Mouse (Mus musculus): Measurements from ENCODE around the gene Pde1a. TPM values are rescaled to one million over a fixed set of nuclear protein-coding genes. Genes with fewer than 3 reads are reported as not detected.

The Pde1a gene
- polyA plus RNA-seq, 1 experiment = 119 TPM

- Histone ChIP-seq H3K4me3 (ENCODE audit: insufficient read depth, low read length) (no peak overlapping the region), H3K27ac (ENCODE audit: insufficient read depth, low read length) (no peak overlapping the region), H3K4me1 (ENCODE audit: control insufficient read depth, insufficient read depth, low read length) (no peaks in the 10 kb centered on the region)
- TF ChIP-seq POLR2A (IDR thresholded peaks at IDR 0.05; ENCODE audit: extremely low read depth, insufficient read depth, low read length) (no peak), CTCF (IDR thresholded peaks at IDR 0.05; ENCODE audit: extremely low read depth, insufficient read depth, low read length) (no peak)
These were observed 183.2 kb downstream of the Pde1a start for GRCm38 (mm10) chr2:79945898-79946675.

GRCm38 (mm10) chr2:79934660-79935059 lies 194.6 kb downstream of the Pde1a start:
- Histone ChIP-seq H3K4me1 (ENCODE audit: control insufficient read depth, insufficient read depth, low read length) (no peaks in the 10 kb centered on the region; the same call in 1 of the 2 replicates), H3K27ac (ENCODE audit: insufficient read depth, low read length) (no peak overlapping the region), H3K4me3 (ENCODE audit: insufficient read depth, low read length) (no peak overlapping the region)
- TF ChIP-seq CTCF (IDR thresholded peaks at IDR 0.05; ENCODE audit: extremely low read depth, insufficient read depth, low read length) = no peak
- no peak for TF ChIP-seq POLR2A (IDR thresholded peaks at IDR 0.05; ENCODE audit: extremely low read depth, insufficient read depth, low read length)

- H3K27ac ChIP-seq (ENCODE audit: insufficient read depth, low read length) = no peak overlapping the region
- no peak overlapping the region for H3K4me3 ChIP-seq (ENCODE audit: insufficient read depth, low read length)
- TF ChIP-seq CTCF (IDR thresholded peaks at IDR 0.05; ENCODE audit: extremely low read depth, insufficient read depth, low read length) (0 out of 2 replicates have a peak, but pooled peaks have one; percentile 1), POLR2A (IDR thresholded peaks at IDR 0.05; ENCODE audit: extremely low read depth, insufficient read depth, low read length) (no peak)
- peaks cover 1% of the 10 kb centered on the region; the same call in 1 of the 2 replicates for H3K4me1 ChIP-seq (ENCODE audit: control insufficient read depth, insufficient read depth, low read length)
These were observed 206.9 kb downstream of the Pde1a start for GRCm38 (mm10) chr2:79922356-79922755.

- H3K4me1 ChIP-seq (ENCODE audit: control insufficient read depth, insufficient read depth, low read length) = peaks cover 1% of the 10 kb centered on the region; the same call in 1 of the 2 replicates
- no peak for TF ChIP-seq CTCF (IDR thresholded peaks at IDR 0.05; ENCODE audit: extremely low read depth, insufficient read depth, low read length)
- TF ChIP-seq POLR2A (IDR thresholded peaks at IDR 0.05; ENCODE audit: extremely low read depth, insufficient read depth, low read length) = no peak
- H3K4me3 ChIP-seq (ENCODE audit: insufficient read depth, low read length) = no peak overlapping the region
- H3K27ac ChIP-seq (ENCODE audit: insufficient read depth, low read length) = no peak overlapping the region
These were observed 207.9 kb downstream of the Pde1a start for GRCm38 (mm10) chr2:79921375-79921774.

- TF ChIP-seq CTCF (IDR thresholded peaks at IDR 0.05; ENCODE audit: extremely low read depth, insufficient read depth, low read length) = no peak
- TF ChIP-seq POLR2A (IDR thresholded peaks at IDR 0.05; ENCODE audit: extremely low read depth, insufficient read depth, low read length) = no peak
- Histone ChIP-seq H3K27ac (ENCODE audit: insufficient read depth, low read length) (no peak overlapping the region), H3K4me1 (ENCODE audit: control insufficient read depth, insufficient read depth, low read length) (peaks cover 1% of the 10 kb centered on the region; the same call in 1 of the 2 replicates), H3K4me3 (ENCODE audit: insufficient read depth, low read length) (no peak overlapping the region)
These were observed 208.8 kb downstream of the Pde1a start for GRCm38 (mm10) chr2:79920438-79920837.

GRCm38 (mm10) chr2:79901841-79902510 lies 227.3 kb downstream of the Pde1a start:
- no peak for TF ChIP-seq CTCF (IDR thresholded peaks at IDR 0.05; ENCODE audit: extremely low read depth, insufficient read depth, low read length)
- no peak for TF ChIP-seq POLR2A (IDR thresholded peaks at IDR 0.05; ENCODE audit: extremely low read depth, insufficient read depth, low read length)
- H3K27ac ChIP-seq (ENCODE audit: insufficient read depth, low read length) = no peak overlapping the region
- H3K4me1 ChIP-seq (ENCODE audit: control insufficient read depth, insufficient read depth, low read length) = peaks cover 3% of the 10 kb centered on the region; the same call in 1 of the 2 replicates
- H3K4me3 ChIP-seq (ENCODE audit: insufficient read depth, low read length) = no peak overlapping the region

- Histone ChIP-seq H3K4me3 (ENCODE audit: insufficient read depth, low read length) (no peak overlapping the region), H3K27ac (ENCODE audit: insufficient read depth, low read length) (no peak overlapping the region)
- TF ChIP-seq CTCF (IDR thresholded peaks at IDR 0.05; ENCODE audit: extremely low read depth, insufficient read depth, low read length) (no peak), POLR2A (IDR thresholded peaks at IDR 0.05; ENCODE audit: extremely low read depth, insufficient read depth, low read length) (no peak)
These were observed 230.7 kb downstream of the Pde1a start for GRCm38 (mm10) chr2:79898522-79898921.

GRCm38 (mm10) chr2:79892829-79893228 lies 236.4 kb downstream of the Pde1a start:
- Histone ChIP-seq H3K27ac (ENCODE audit: insufficient read depth, low read length) (no peak overlapping the region), H3K4me3 (ENCODE audit: insufficient read depth, low read length) (no peak overlapping the region), H3K4me1 (ENCODE audit: control insufficient read depth, insufficient read depth, low read length) (peaks cover 3% of the 10 kb centered on the region; the same call in 1 of the 2 replicates)
- TF ChIP-seq POLR2A (IDR thresholded peaks at IDR 0.05; ENCODE audit: extremely low read depth, insufficient read depth, low read length) (no peak), CTCF (IDR thresholded peaks at IDR 0.05; ENCODE audit: extremely low read depth, insufficient read depth, low read length) (no peak)

More at GRCm38 (mm10) chr2:79898522-79898921, 230.7 kb downstream of the Pde1a start:
- peaks cover 3% of the 10 kb centered on the region; the same call in 1 of the 2 replicates for H3K4me1 ChIP-seq (ENCODE audit: control insufficient read depth, insufficient read depth, low read length)

GRCm38 (mm10) chr2:79891760-79892570 lies 237.3 kb downstream of the Pde1a start:
- H3K4me3 ChIP-seq (ENCODE audit: insufficient read depth, low read length) = no peak overlapping the region
- peaks cover 3% of the 10 kb centered on the region; the same call in 1 of the 2 replicates for H3K4me1 ChIP-seq (ENCODE audit: control insufficient read depth, insufficient read depth, low read length)
- TF ChIP-seq CTCF (IDR thresholded peaks at IDR 0.05; ENCODE audit: extremely low read depth, insufficient read depth, low read length) (no peak), POLR2A (IDR thresholded peaks at IDR 0.05; ENCODE audit: extremely low read depth, insufficient read depth, low read length) (no peak)
- H3K27ac ChIP-seq (ENCODE audit: insufficient read depth, low read length) = no peak overlapping the region
